19 mouse cellular contexts compared by ENCODE assay signal in genomic region chr5:3632285-3632684, GRCm38 (mm10). TPM values are rescaled to one million over a fixed set of nuclear protein-coding genes. Genes with fewer than 3 reads are reported as not detected.
"Had no signal": no experiment of that assay in that cellular context is flagged by ENCODE, and none has a peak within 500 bp of the region (broad histone marks: within the 10 kb centered on the region; RNA-seq: fewer than 3 reads in every experiment).

No protein-coding gene starts in this region.

- ATAC-seq: intestine, postnatal 0 days; lung, postnatal 0 days had no signal

- H3K4me1 ChIP-seq: neural tube, embryonic 13.5 days had no signal

- H3K27ac ChIP-seq: layer of hippocampus, adult 2 months; limb, embryonic 12.5 days; liver, embryonic 14.5 days; neural tube, embryonic 13.5 days had no signal

- H3K9ac ChIP-seq: limb, embryonic 12.5 days; liver, embryonic 14.5 days; neural tube, embryonic 13.5 days had no signal

- H3K9me3 ChIP-seq: limb, embryonic 12.5 days; neural tube, embryonic 13.5 days had no signal

- H3K4me3 ChIP-seq: layer of hippocampus, adult 2 months; limb, embryonic 12.5 days; neural tube, embryonic 13.5 days had no signal

- DNase-seq: kidney, adult 8-10 months; kidney, postnatal 10 days; liver; lung, adult 2 months; lung, postnatal 36 days; right cerebral cortex, postnatal 4 days; spleen, adult 18-20 months; thymus, adult 18-20 months; thymus, postnatal 14 days had no signal

- H3K27me3 ChIP-seq: limb, embryonic 12.5 days; neural tube, embryonic 13.5 days had no signal

- H3K4me2 ChIP-seq: limb, embryonic 12.5 days; neural tube, embryonic 13.5 days had no signal

RNA-seq across cellular contexts. Expression of gene Tmbim7, which starts 18.7 kb away (rescaled TPM):
- total RNA-seq: layer of hippocampus, adult 2 months; layer of hippocampus, postnatal 10 days; left cerebral cortex, postnatal 36 days; megakaryocyte progenitor cell, adult 5-6 weeks had no signal
- polyA plus RNA-seq: intestine, postnatal 0 days; limb, embryonic 12.5 days; liver, embryonic 14.5 days; lung, adult 2 months; lung, postnatal 0 days; neural tube, embryonic 13.5 days; stomach, embryonic 14.5 days had no signal
